Mouse (Mus musculus) megakaryocyte, embryonic 14.5 days (primary cell): ENCODE data around the gene Tmem213.

ENCODE experiments used
- FLI1 ChIP-seq: IDR thresholded peaks from 2 replicates; pipeline ENCODE4 v1.6.1; 2012; ENCODE audit warnings: low read length, inconsistent platforms, mixed read lengths
- GATA1 ChIP-seq: IDR thresholded peaks from 3 replicates; pipeline ENCODE4 v1.6.1; 2012; ENCODE audit warnings: mixed read lengths, low read length, inconsistent platforms, borderline replicate concordance

- TF ChIP-seq GATA1 (no peak), FLI1 (no peak)
Measured at GRCm38 (mm10) chr6:38123471-38124206, 14.6 kb downstream of the Tmem213 start.
